Mouse (Mus musculus) midbrain, embryonic 14.5 days (tissue): ENCODE results near the gene Ikzf3. TPM values are rescaled to one million over a fixed set of nuclear protein-coding genes. Genes with fewer than 3 reads are reported as not detected.

ENCODE experiments used
- ATAC-seq: fragments of 200-750 bp; cut with Nextera tagmentation; 2 replicates; pipeline ENCODE4 v1.8.0; 2017; ENCODE audit warnings: moderate number of reproducible peaks, moderate library complexity; ENCODE audit not compliant: low FRiP score, low TSS enrichment
- DNase-seq: peaks from one replicate; pipeline ENCODE4 v3.0.0-alpha.2; 2015
- H3K27ac ChIP-seq: fragments of 300-500 bp; sonication (generic); replicated peaks from 2 replicates; pipeline ENCODE4 v1.5.1; 2014; ENCODE audit warnings: mild to moderate bottlenecking, low read depth, low read length, moderate library complexity
- H3K27me3 ChIP-seq: fragments of 300-500 bp; sonication (generic); 2 replicates; pipeline ENCODE4 v1.6.1; 2014; ENCODE audit warnings: low read length, control low read depth, mixed read lengths; ENCODE audit not compliant: control insufficient read depth, insufficient read depth
- H3K36me3 ChIP-seq: fragments of 300-500 bp; sonication (generic); 2 replicates; pipeline ENCODE4 v1.6.1; 2014; ENCODE audit warnings: low read length, control low read depth; ENCODE audit not compliant: control insufficient read depth, insufficient read depth
- H3K4me1 ChIP-seq: fragments of 300-500 bp; sonication (generic); 2 replicates; pipeline ENCODE4 v1.6.1; 2014; ENCODE audit warnings: mild to moderate bottlenecking, antibody characterized with exemption, low read length, control low read depth; ENCODE audit not compliant: control insufficient read depth, insufficient read depth
- H3K4me2 ChIP-seq: fragments of 300-500 bp; sonication (generic); 2 replicates; pipeline ENCODE4 v1.6.1; 2014; ENCODE audit warnings: mild to moderate bottlenecking, low read length, moderate library complexity
- H3K4me3 ChIP-seq: fragments of 300-500 bp; sonication (generic); replicated peaks from 2 replicates; pipeline ENCODE4 v1.5.1; 2014; ENCODE audit warnings: low read depth, low read length
- H3K9ac ChIP-seq: fragments of 300-500 bp; sonication (generic); replicated peaks from 2 replicates; pipeline ENCODE4 v1.6.1; 2014; ENCODE audit warnings: mild to moderate bottlenecking, low read length, moderate library complexity
- H3K9me3 ChIP-seq: fragments of 300-500 bp; sonication (generic); 2 replicates; pipeline ENCODE4 v1.6.1; 2016; ENCODE audit warnings: low read length, control low read depth, mixed read lengths; ENCODE audit not compliant: control insufficient read depth
- WGBS: fragments of 180-500 bp; shearing (Covaris S2); extraction: QIAGEN DNeasy Blood & Tissue Kit; methylation state at CpG from one replicate; pipeline ENCODE4 v1.1.7; 2014; 5-methylcytosine and 5-hydroxymethylcytosine counted together
- polyA plus RNA-seq: library from polyadenylated mRNA; unstranded; fragments of >200 nt; fragmentation: Nextera tagmentation; extraction: Ambion mirVana; gene quantifications from 2 replicates; pipeline ENCODE4 v1.2.1, GENCODE M21; 2014

Ikzf3 gene
- polyA plus RNA-seq, 1 experiment from 2014 or later: not detected

GRCm38 (mm10) chr11:98455484-98455883 lies 90.3 kb downstream of the Ikzf3 start:
- no peak overlapping the region for H3K4me2 ChIP-seq
- H3K9ac ChIP-seq: no peak overlapping the region
- no peak for ATAC-seq
- H3K36me3 ChIP-seq: no peaks in the 10 kb centered on the region
- 82% methylated on average over 4 of the region's 4 CpGs for WGBS
- H3K4me1 ChIP-seq: peaks cover 9% of the 10 kb centered on the region; the same call in 1 of the 2 replicates
- no peak overlapping the region for H3K27ac ChIP-seq
- H3K27me3 ChIP-seq: peaks cover 22% of the 10 kb centered on the region
- no peak overlapping the region for H3K4me3 ChIP-seq
- no peaks in the 10 kb centered on the region for H3K9me3 ChIP-seq
- DNase-seq: no peak

DNA sequence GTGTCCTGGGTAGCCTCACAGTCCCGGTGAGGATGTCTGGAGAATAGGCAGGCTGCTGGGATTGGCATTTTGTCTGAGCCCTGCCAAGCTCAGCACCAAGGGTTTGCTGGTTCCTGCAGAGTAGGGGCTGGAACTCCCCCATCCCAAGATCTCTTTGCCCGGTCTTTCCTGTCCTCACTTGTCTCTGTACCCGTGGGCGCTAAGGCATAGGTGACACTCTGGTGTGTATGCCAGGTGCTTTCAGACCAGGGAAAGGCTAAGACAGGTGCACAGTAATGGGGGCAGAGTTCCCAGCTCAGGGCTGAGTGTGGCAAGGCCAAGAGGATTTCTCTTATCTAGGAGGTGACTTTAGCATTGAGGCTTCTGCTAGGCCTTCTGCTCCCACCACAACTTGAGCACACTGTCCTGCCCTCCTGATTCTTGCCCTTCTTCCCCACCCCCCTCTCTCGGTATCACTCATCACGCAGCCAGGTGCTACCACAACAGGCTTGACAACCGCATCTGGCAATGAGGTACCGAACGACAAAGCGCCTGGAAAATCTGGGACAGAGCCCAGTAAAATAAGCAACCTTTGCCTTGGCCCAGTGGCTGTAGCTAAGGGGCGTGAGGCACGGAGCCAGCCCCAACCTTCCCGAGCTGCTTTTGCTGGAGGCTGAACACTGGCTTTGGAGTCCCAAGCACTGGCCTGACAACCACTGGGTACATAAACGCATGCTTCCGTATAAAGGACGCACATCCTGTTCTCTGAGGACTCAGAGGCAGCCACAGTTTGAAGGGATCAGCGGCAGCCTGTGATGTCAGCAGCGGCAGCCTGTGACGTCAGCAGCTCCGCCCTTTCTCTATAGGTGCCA lies 95.7 kb downstream of the Ikzf3 start:
- ATAC-seq (no peak), DNase-seq (no peak)
- Histone ChIP-seq H3K27me3 (peaks cover 23% of the 10 kb centered on the region), H3K9me3 (no peaks in the 10 kb centered on the region), H3K4me1 (no peaks in the 10 kb centered on the region), H3K27ac (no peak overlapping the region), H3K36me3 (no peaks in the 10 kb centered on the region), H3K9ac (no peak overlapping the region), H3K4me3 (no peak overlapping the region), H3K4me2 (no peak overlapping the region)
- WGBS: 87% methylated on average over 20 of the region's 20 CpGs

DNA sequence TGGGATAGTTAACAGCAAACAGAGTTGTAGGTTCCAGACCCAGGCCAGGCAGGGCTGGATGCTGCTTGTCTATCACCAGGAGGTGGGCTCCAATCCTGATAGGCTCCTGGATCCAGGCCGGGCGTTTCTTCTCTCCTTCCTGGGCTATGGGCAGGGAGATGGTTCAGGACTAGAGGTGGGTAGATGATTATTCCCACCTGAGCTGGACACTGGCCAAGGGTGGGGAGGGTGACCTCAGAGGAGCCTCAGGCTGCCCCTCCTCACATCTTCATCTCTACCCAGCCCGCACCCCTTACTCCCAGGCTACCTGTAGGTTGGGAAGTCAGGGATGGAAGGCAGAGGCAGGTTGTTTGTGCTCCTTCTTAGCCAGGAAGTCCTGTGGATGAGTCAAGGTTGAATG lies 96.4 kb downstream of the Ikzf3 start:
- no peaks in the 10 kb centered on the region for H3K36me3 ChIP-seq
- H3K4me1 ChIP-seq: no peaks in the 10 kb centered on the region
- DNase-seq: no peak
- no peaks in the 10 kb centered on the region for H3K9me3 ChIP-seq
- no peak overlapping the region for H3K9ac ChIP-seq
- H3K4me2 ChIP-seq: no peak overlapping the region
- H3K4me3 ChIP-seq: no peak overlapping the region
- no peak for ATAC-seq
- no peak overlapping the region for H3K27ac ChIP-seq
- WGBS: 86% methylated on average over 3 of the region's 3 CpGs
- H3K27me3 ChIP-seq: peaks cover 23% of the 10 kb centered on the region

DNA sequence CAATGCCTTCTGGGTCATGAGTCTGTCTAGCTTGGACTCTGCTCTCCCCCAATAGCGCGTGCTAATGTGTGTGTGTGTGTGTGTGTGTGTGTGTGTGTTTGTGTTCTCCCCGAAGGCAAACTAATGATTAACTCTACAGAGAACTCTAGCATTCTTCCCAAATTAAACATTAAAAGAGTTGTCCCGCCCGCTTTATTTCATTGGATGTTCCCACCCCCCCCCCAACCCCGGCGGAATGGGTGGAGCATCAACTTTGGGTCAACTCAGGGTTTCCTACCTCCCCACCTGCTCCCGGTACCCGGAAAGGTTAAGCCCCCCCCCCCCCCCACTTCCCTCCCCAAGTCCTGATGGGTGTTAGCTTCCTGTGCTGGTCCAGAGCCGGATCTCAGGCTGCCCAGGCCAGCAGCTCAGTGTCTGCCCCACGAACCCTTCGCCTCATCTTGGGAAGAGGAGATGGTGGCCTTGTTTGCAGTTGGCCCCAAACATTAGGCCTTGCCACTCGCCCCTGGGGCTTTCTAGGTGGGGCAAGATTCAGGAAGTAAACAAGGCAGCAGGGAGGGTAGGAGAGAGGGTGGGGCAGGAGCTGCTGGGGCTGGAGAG lies 97.5 kb downstream of the Ikzf3 start:
- Histone ChIP-seq H3K36me3 (no peaks in the 10 kb centered on the region), H3K4me1 (no peaks in the 10 kb centered on the region), H3K9me3 (no peaks in the 10 kb centered on the region), H3K27ac (no peak overlapping the region), H3K4me3 (no peak overlapping the region), H3K9ac (no peak overlapping the region), H3K27me3 (peaks cover 23% of the 10 kb centered on the region), H3K4me2 (no peak overlapping the region)
- WGBS: 45% methylated on average over 13 of the region's 13 CpGs
- no peak for ATAC-seq
- DNase-seq: no peak

- Histone ChIP-seq H3K36me3 (no peaks in the 10 kb centered on the region), H3K27me3 (peaks cover 23% of the 10 kb centered on the region), H3K4me2 (peak overlapping the region; percentile 21; the same call in 1 of the 2 replicates), H3K9me3 (no peaks in the 10 kb centered on the region), H3K4me1 (no peaks in the 10 kb centered on the region), H3K27ac (no peak overlapping the region), H3K9ac (no peak overlapping the region), H3K4me3 (no peak overlapping the region)
- DNase-seq (no peak), ATAC-seq (no peak)
- WGBS: 13% methylated on average over 7 of the region's 7 CpGs
Observed at GRCm38 (mm10) chr11:98447475-98447834, 98.4 kb downstream of the Ikzf3 start.

DNA sequence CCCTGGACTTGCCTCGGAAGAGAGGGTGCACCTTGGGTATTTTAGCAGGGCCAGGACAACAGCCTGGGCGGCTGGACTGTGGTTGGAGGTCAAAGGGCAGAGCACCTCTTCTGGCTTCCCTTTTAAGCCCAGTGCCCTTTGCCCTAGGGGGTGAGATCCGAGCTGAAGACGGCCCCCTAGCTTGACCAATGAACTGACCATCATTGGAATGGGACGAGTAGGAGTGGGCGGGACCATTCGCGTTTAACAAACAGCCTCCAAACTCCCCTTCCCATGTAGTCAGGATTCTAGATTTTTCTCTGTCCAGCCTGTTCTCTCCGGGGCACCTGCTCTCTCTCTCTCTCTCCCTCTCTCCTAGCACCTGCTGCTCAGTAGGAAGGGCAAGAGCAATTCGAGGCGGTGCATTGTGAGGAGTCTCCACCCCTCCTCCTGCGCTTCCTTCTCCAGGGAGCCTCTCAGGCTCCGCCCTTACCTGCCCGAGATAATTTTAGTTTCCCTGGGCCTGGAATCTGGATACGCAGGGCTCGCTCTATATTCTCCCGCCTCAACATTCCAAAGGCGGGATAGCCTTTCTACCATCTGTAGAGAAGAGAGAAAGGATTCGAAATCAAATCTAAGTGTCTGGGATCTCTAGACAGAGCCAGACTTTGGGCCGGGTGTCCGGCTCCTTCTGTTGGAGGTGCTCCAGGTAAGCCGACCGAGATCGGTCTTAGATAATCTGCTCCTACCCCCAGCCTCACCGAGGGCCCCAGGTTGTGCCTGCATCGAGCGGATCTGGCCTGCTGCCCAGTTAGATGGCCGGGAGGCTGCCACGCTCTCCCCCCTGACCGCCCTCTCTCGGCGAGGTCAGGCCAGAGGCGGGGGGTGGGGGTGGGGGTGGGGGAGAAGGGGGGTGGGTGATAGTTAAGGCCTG lies 99.0 kb downstream of the Ikzf3 start:
- DNase-seq (no peak), ATAC-seq (no peak)
- H3K27ac ChIP-seq: no peak overlapping the region
- 3% methylated on average over 33 of the region's 33 CpGs for WGBS
- H3K4me3 ChIP-seq: no peak overlapping the region
- no peaks in the 10 kb centered on the region for H3K9me3 ChIP-seq
- no peaks in the 10 kb centered on the region for H3K36me3 ChIP-seq
- no peaks in the 10 kb centered on the region for H3K4me1 ChIP-seq
- peaks cover 23% of the 10 kb centered on the region for H3K27me3 ChIP-seq
- H3K9ac ChIP-seq: no peak overlapping the region
- H3K4me2 ChIP-seq: peak overlapping the region; percentile 21; the same call in 1 of the 2 replicates

DNA sequence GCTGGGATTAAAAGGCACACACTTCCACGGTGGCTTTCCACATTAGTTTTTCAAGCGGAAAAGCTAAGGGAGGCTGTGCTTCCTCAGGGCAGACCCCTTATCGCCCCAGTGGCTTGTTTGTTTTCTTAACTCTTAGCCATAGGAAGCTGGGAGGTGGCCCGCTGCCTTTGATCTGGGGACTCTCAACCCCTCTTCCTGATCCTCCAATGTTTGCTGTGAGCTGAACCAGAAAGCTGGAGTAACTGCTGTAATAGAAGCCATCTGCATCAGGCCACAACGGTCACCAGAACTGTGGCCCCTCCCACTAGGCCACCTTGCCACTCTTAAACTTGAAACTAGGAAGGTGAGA lies 99.6 kb downstream of the Ikzf3 start, which contains the start of gene Grb7:
Gene Grb7 (plus strand): TSS at position 182 of the 349 bp plus-strand sequence.
- H3K27me3 ChIP-seq: peaks cover 23% of the 10 kb centered on the region
- H3K4me3 ChIP-seq: no peak within 1 kb of the TSS
- WGBS: 9% methylated on average over 5 of the region's 5 CpGs
- no peak within 1 kb of the TSS for H3K9ac ChIP-seq
- no peak for ATAC-seq
- no peaks in the 10 kb centered on the region for H3K9me3 ChIP-seq
- no peaks in the 10 kb centered on the region for H3K36me3 ChIP-seq
- no peak for DNase-seq
- H3K4me2 ChIP-seq: peak within 1 kb of the TSS; percentile 21; the same call in 1 of the 2 replicates
- H3K4me1 ChIP-seq: no peaks in the 10 kb centered on the region
- H3K27ac ChIP-seq: no peak within 1 kb of the TSS

DNA sequence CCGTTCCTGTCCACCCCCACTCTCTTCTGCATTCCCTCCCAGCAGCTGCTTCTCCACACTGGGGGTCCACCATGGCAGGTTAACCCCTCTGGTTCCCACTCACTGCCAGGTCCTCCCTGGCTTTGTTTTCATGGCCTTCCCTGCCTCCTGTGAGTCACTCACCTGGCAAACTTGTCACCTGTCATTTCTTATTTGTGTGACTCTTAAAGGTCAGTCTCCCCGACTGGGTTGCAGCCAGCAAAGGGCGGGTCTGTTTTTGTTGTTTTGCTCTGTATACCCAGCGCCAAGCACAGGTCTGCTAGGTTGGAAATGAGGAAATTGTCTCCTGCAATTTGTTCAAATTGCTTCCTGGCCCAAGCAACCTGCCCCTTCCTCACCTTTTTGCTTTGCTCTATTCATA lies 100.2 kb downstream of the Ikzf3 start:
- ATAC-seq (no peak), DNase-seq (no peak)
- Histone ChIP-seq H3K36me3 (no peaks in the 10 kb centered on the region), H3K4me2 (no peak overlapping the region), H3K9ac (no peak overlapping the region), H3K27me3 (peaks cover 23% of the 10 kb centered on the region), H3K27ac (no peak overlapping the region), H3K4me1 (no peaks in the 10 kb centered on the region), H3K9me3 (no peaks in the 10 kb centered on the region), H3K4me3 (no peak overlapping the region)
- 65% methylated on average over 4 of the region's 4 CpGs for WGBS
